Mouse (Mus musculus): ENCODE results near the gene Rbpms2. TPM values are rescaled to one million over a fixed set of nuclear protein-coding genes. Genes with fewer than 3 reads are reported as not detected.

Gene Rbpms2
- polyA plus RNA-seq (2012; rRNA removed), result 14.6 and 16.8 TPM in 2 replicates

DNA sequence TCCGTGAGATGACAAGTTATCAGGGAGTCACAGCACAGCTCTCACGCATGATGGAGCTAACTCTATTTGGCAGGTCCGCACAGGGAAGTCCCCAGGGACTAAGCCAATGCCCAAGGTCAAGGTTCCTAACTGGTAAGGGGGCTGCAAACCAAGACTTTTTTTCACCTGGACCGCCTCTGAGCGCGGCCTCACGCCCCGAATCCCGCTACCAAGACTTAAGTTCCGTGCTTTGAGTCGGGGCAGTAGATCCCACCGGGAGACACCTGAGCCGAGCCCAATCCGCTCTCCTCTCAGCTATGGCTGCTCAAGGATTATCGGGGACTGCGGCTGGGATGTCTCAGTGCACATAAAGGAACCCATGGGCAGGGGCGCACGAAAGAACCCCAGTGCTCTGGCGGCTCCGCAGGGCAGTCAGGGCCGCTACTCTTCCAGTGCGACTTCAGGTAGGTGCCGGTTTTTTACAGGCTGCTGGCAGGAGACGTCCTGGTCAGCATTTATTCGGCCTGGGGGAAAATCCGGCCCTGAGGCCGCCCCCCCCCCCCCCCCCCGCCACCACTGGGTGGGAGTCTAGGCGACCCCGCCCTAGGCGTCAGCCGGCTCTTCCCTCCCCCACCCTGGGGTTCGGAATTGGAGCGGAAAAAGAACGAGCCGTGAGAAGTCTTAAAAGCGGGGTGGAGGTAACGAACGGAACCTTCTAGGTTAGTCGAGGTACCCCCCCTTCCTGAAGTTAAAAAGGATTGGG, at the start of gene Rbpms2:
Rbpms2 (plus strand) TSS at position 624 of the 742 bp plus-strand sequence.

GRCm38 (mm10) chr9:65579781-65580371, 49.6 kb upstream of the Rbpms2 start, which contains the start of gene Plekho2:
TSS of gene Plekho2 (minus strand) at chr9:65580040.

DNA sequence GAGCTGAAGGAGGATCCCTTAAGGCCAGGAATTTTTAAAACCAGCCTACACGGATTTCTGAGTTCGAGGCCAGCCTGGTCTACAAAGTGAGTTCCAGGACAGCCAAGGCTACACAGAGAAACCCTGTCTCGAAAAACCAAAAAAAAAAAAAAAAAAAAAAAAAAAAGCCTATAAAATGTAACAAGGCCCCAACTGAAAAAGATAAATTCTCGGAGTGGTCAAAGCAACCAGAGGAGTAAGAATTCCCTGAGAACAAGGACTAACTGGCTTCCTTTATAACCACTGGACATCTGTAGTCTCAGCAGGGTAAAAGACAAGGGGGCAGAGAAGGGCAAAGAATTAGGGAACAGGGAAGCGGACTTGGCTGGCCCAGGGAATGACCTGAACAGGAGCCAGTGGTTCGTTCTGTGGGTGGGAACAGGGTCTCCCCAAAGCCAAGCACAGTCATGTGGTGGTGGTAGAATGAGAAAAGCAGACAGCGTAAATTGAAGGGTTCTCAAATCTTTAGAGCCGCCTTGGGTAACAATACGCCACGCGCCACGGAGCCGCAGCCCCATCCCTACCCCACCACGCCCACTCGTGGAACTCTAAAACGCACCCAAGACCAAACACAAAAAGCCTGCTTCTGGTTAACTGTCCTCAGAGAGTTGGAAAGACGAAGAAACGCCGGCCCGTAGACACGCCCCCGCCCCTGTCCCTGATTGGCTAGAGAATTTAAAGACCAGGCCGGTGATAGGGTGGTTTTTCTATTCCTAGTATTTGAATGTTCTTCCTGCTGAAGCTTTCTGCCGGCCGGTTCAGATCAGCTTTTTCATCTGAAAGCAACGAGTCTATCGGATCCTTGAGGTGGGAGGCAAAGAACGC, 42.8 kb upstream of the Rbpms2 start, which contains the start of gene Pif1:
Pif1 (plus strand) TSS at position 755 of the 864 bp plus-strand sequence.

GRCm38 (mm10) chr9:65667701-65668100, 38.3 kb downstream of the Rbpms2 start, which contains the start of gene Oaz2:
TSS of gene Oaz2 (plus strand) at chr9:65668001.

Other genes with a start within 250 kb of the Rbpms2 start
- gene Kbtbd13, start 238.0 kb upstream of the Rbpms2 start, polyA plus RNA-seq (2012; rRNA removed), result 0.07 TPM in 2 replicates
- gene Rasl12, start 231.1 kb upstream of the Rbpms2 start, polyA plus RNA-seq (2012; rRNA removed), result 0.14 and 0.20 TPM in 2 replicates
- 0.06 and 0.48 TPM in 2 replicates for gene Slc51b, start 206.7 kb upstream of the Rbpms2 start, polyA plus RNA-seq (2012; rRNA removed)
- gene Mtfmt, start 193.9 kb upstream of the Rbpms2 start, polyA plus RNA-seq (2012; rRNA removed), result 7.6 and 8.2 TPM in 2 replicates
- gene Spg21, start 168.7 kb upstream of the Rbpms2 start, polyA plus RNA-seq (2012; rRNA removed), result 10.2 and 12.4 TPM in 2 replicates
- gene Ankdd1a, start 109.5 kb upstream of the Rbpms2 start, polyA plus RNA-seq (2012; rRNA removed), result 0.03 and 0.08 TPM in 2 replicates
- gene Plekho2, start 49.6 kb upstream of the Rbpms2 start, polyA plus RNA-seq (2012; rRNA removed), result 9.8 and 10.6 TPM in 2 replicates
- 4.1 and 4.7 TPM in 2 replicates for gene Pif1, start 42.5 kb upstream of the Rbpms2 start, polyA plus RNA-seq (2012; rRNA removed)
- 25.7 and 26.2 TPM in 2 replicates for gene Oaz2, start 38.4 kb downstream of the Rbpms2 start, polyA plus RNA-seq (2012; rRNA removed)
- 2.9 and 4.3 TPM in 2 replicates for gene Zfp609, start 197.9 kb downstream of the Rbpms2 start, polyA plus RNA-seq (2012; rRNA removed)